21 mouse cellular contexts compared by ENCODE assay signal in genomic region chr11:101474298-101474697, GRCm38 (mm10). TPM values are rescaled to one million over a fixed set of nuclear protein-coding genes. Genes with fewer than 3 reads are reported as not detected.
DNase-seq lines count a peak whose midpoint lies in the region; ATAC-seq lines count a peak whose summit lies in the region.
"Had no signal": no experiment of that assay in that cellular context is flagged by ENCODE, and none has a peak within 500 bp of the region (broad histone marks: within the 10 kb centered on the region; RNA-seq: fewer than 3 reads in every experiment).

No protein-coding gene starts in this region.

- peaks cover 17% of the 10 kb centered on the region for H3K4me1 ChIP-seq in hindbrain, embryonic 11.5 days (replicated peaks; ENCODE audit: control insufficient read depth, insufficient read depth, low read length)
- H3K4me1 ChIP-seq in hindbrain, embryonic 13.5 days (replicated peaks): peaks cover 52% of the 10 kb centered on the region

- WGBS in hindbrain, embryonic 11.5 days: 87% methylated on average over 5 of the region's 5 CpGs
- whole genome bisulfite sequencing in hindbrain, embryonic 13.5 days: 55% methylated on average over 5 of the region's 5 CpGs

- H3K9ac ChIP-seq in hindbrain, embryonic 11.5 days (ENCODE audit: low read depth, low read length): no peak overlapping the region
- no peak overlapping the region for H3K9ac ChIP-seq in hindbrain, embryonic 13.5 days
- H3K9ac ChIP-seq: embryonic facial prominence, embryonic 12.5 days; forebrain, postnatal 0 days; heart, embryonic 13.5 days had no signal

- H3K27me3 ChIP-seq in hindbrain, embryonic 11.5 days (ENCODE audit: control insufficient read depth, insufficient read depth, low read length): no peaks in the 10 kb centered on the region
- H3K27me3 ChIP-seq in hindbrain, embryonic 13.5 days: no peaks in the 10 kb centered on the region
- H3K27me3 ChIP-seq: heart, embryonic 13.5 days had no signal

- peak; percentile 28 to 47 for DNase-seq in cerebellum, postnatal 10 days
- no peak for DNase-seq in cerebellum, postnatal 36 days
- DNase-seq in hindbrain, embryonic 11.5 days (ENCODE audit: low spot score): no peak
- DNase-seq in lung, postnatal 25 days (ENCODE audit: low spot score): peak; percentile 26
- no peak for DNase-seq in lung, postnatal 10 days
- peak; percentile 18 for DNase-seq in retina, postnatal 1 day
- no peak for DNase-seq in retina, embryonic 14.5 days (ENCODE audit: low spot score)
- DNase-seq: adrenal gland, adult 8-10 months; adrenal gland, postnatal 36 days; B cell, adult 2 months; cerebellum, adult 2 months; cerebellum, postnatal 14 days; forebrain, postnatal 0 days; gastrocnemius, postnatal 14 days; heart, postnatal 36 days had no signal

- H3K27ac ChIP-seq in hindbrain, embryonic 11.5 days (ENCODE audit: low read depth, low read length): peak overlapping the region; percentile 51; the same call in 1 of the 2 replicates
- H3K27ac ChIP-seq in hindbrain, embryonic 13.5 days: no peak overlapping the region
- H3K27ac ChIP-seq: embryonic facial prominence, embryonic 12.5 days; heart, embryonic 13.5 days; hindbrain, postnatal 0 days had no signal

- H3K36me3 ChIP-seq in hindbrain, embryonic 11.5 days (ENCODE audit: control insufficient read depth, insufficient read depth, low read length): no peaks in the 10 kb centered on the region
- peaks cover 15% of the 10 kb centered on the region for H3K36me3 ChIP-seq in hindbrain, embryonic 13.5 days
- H3K36me3 ChIP-seq: embryonic facial prominence, embryonic 12.5 days had no signal

- no peak for ATAC-seq in hindbrain, embryonic 11.5 days (ENCODE audit: low FRiP score)
- no peak for ATAC-seq in hindbrain, embryonic 13.5 days (ENCODE audit: low FRiP score)
- ATAC-seq: CD4-positive, CD25-positive, alpha-beta regulatory T cell, adult 4 months; forebrain, postnatal 0 days; hindbrain, postnatal 0 days had no signal

- H3K4me2 ChIP-seq in hindbrain, embryonic 11.5 days (replicated peaks; ENCODE audit: low read depth, low read length): no peak overlapping the region
- no peak overlapping the region for H3K4me2 ChIP-seq in hindbrain, embryonic 13.5 days
- H3K4me2 ChIP-seq: embryonic facial prominence, embryonic 12.5 days; heart, embryonic 13.5 days had no signal

- H3K9me3 ChIP-seq in hindbrain, embryonic 11.5 days (ENCODE audit: control insufficient read depth, low read length): no peaks in the 10 kb centered on the region
- no peaks in the 10 kb centered on the region for H3K9me3 ChIP-seq in hindbrain, embryonic 13.5 days
- H3K9me3 ChIP-seq: embryonic facial prominence, embryonic 12.5 days; G1E; heart, embryonic 13.5 days had no signal

- no peak overlapping the region for H3K4me3 ChIP-seq in hindbrain, embryonic 11.5 days (ENCODE audit: low read depth, low read length)
- H3K4me3 ChIP-seq in hindbrain, embryonic 13.5 days: no peak overlapping the region
- H3K4me3 ChIP-seq: embryonic facial prominence, embryonic 12.5 days; heart, embryonic 13.5 days had no signal

RNA-seq across cellular contexts. Expression of gene Vat1, which starts 8.3 kb away (rescaled TPM):
- polyA plus RNA-seq in hindbrain, embryonic 11.5 days (2014; fragmentation: Nextera tagmentation; extraction: Ambion mirVana): 74.5 and 89.4 TPM in 2 replicates
- polyA plus RNA-seq in hindbrain, embryonic 13.5 days (2015; fragmentation: Nextera tagmentation; extraction: Ambion mirVana): 92.1 and 96.6 TPM in 2 replicates

RNA-seq across cellular contexts. Expression of gene Rnd2, which starts 9.5 kb away (rescaled TPM):
- polyA plus RNA-seq in hindbrain, embryonic 11.5 days (2014; fragmentation: Nextera tagmentation; extraction: Ambion mirVana): 88.0 and 127 TPM in 2 replicates
- 108 and 111 TPM in 2 replicates for polyA plus RNA-seq in hindbrain, embryonic 13.5 days (2015; fragmentation: Nextera tagmentation; extraction: Ambion mirVana)

RNA-seq across cellular contexts. Expression of gene Ifi35, which starts 26.1 kb away (rescaled TPM):
- polyA plus RNA-seq in hindbrain, embryonic 11.5 days (2014; fragmentation: Nextera tagmentation; extraction: Ambion mirVana): 4.5 and 5.0 TPM in 2 replicates
- polyA plus RNA-seq in hindbrain, embryonic 13.5 days (2015; fragmentation: Nextera tagmentation; extraction: Ambion mirVana): 3.7 and 4.0 TPM in 2 replicates

RNA-seq across cellular contexts. Expression of gene Rpl27, which starts 32.2 kb away (rescaled TPM):
- polyA plus RNA-seq in hindbrain, embryonic 11.5 days (2014; fragmentation: Nextera tagmentation; extraction: Ambion mirVana): 387 and 395 TPM in 2 replicates
- 301 and 310 TPM in 2 replicates for polyA plus RNA-seq in hindbrain, embryonic 13.5 days (2015; fragmentation: Nextera tagmentation; extraction: Ambion mirVana)

RNA-seq across cellular contexts. Expression of gene Ptges3l, which starts 49.2 kb away (rescaled TPM):
- 3.1 and 3.5 TPM in 2 replicates for polyA plus RNA-seq in hindbrain, embryonic 11.5 days (2014; fragmentation: Nextera tagmentation; extraction: Ambion mirVana)
- polyA plus RNA-seq in hindbrain, embryonic 13.5 days (2015; fragmentation: Nextera tagmentation; extraction: Ambion mirVana): 2.3 and 2.8 TPM in 2 replicates

Comparison
In these comparisons a context has a peak if more than half of its experiments do, and no peak if none do; other contexts are left out.
1. DNase-seq: peak in cerebellum, postnatal 10 days (2 of 2), lung, postnatal 25 days (single experiment) and retina, postnatal 1 day (single experiment); none in cerebellum, postnatal 36 days (0 of 2), hindbrain, embryonic 11.5 days (single experiment), lung, postnatal 10 days (single experiment) and retina, embryonic 14.5 days (single experiment).